Mouse (Mus musculus) testis, adult 2 months (tissue): ENCODE results near the gene Nab2. TPM values are rescaled to one million over a fixed set of nuclear protein-coding genes. Genes with fewer than 3 reads are reported as not detected.

Experiments
- H3K27ac ChIP-seq: fragments of 200-500 bp; 2 replicates; pipeline ENCODE4 v1.5.1; 2012; ENCODE audit warnings: low read depth, low read length; ENCODE audit not compliant: control insufficient read depth, insufficient read depth
- H3K27me3 ChIP-seq: fragments of 200-500 bp; 2 replicates; pipeline ENCODE4 v1.6.1; 2012; ENCODE audit warnings: mild to moderate bottlenecking, low read length, moderate library complexity; ENCODE audit not compliant: control insufficient read depth, insufficient read depth
- H3K36me3 ChIP-seq: fragments of 200-500 bp; 2 replicates; pipeline ENCODE4 v1.6.1; 2012; ENCODE audit warnings: mild to moderate bottlenecking, low read length; ENCODE audit not compliant: control insufficient read depth, insufficient read depth
- H3K4me1 ChIP-seq: fragments of 200-500 bp; 2 replicates; pipeline ENCODE4 v1.6.1; 2012; ENCODE audit warnings: low read length; ENCODE audit not compliant: control insufficient read depth, insufficient read depth
- H3K4me3 ChIP-seq: fragments of 200-500 bp; 2 replicates; pipeline ENCODE4 v1.5.1; 2012; ENCODE audit warnings: low read depth, mild to moderate bottlenecking, low read length, moderate library complexity, mixed read lengths; ENCODE audit not compliant: control insufficient read depth
- CTCF ChIP-seq: fragments of 200-500 bp; IDR thresholded peaks from 2 replicates; pipeline ENCODE4 v1.5.1; 2012; ENCODE audit warnings: low read depth, mild to moderate bottlenecking, inconsistent platforms, low read length, moderate library complexity; ENCODE audit not compliant: control insufficient read depth, insufficient read depth, insufficient replicate concordance
- POLR2A ChIP-seq: fragments of 200-500 bp; IDR thresholded peaks from 2 replicates; pipeline ENCODE4 v1.6.1; 2012; ENCODE audit warnings: low read depth, mild to moderate bottlenecking, inconsistent platforms, low read length, moderate library complexity; ENCODE audit not compliant: control insufficient read depth
- polyA plus RNA-seq: library from polyadenylated mRNA; depleted of rRNA; stranded (reverse); fragments of >200 nt; gene quantifications from 2 replicates; pipeline ENCODE4 v1.2.3, GENCODE M21; 2012; rRNA removed

The Nab2 gene
- polyA plus RNA-seq, 1 experiment = 24.6 TPM

DNA sequence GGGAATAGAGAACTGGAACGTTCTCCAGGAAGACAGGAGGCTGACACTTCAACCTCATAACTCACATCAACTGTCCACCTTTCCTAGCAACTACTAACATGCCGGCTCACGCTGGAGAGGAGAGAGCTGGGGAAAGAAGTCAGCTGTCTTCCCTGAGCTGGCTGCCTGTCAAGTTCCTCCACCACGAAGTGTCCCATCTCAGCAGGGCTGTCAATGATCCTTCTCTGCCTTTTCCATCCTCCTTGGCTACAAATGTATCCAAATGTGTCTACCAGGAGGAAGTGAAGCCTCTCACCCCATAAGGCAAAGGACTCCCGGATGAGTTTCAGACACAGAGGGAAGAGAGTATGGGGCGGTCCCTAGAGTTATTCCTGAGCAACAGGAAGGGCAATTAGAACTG is 50.2 kb downstream of the Nab2 start:
- no peak overlapping the region for H3K27ac ChIP-seq
- no peak overlapping the region for H3K4me3 ChIP-seq
- TF ChIP-seq POLR2A (no peak), CTCF (no peak)
- H3K27me3 ChIP-seq = no peaks in the 10 kb centered on the region; the same call in 1 of the 2 replicates
- peaks cover 12% of the 10 kb centered on the region for H3K4me1 ChIP-seq
- H3K36me3 ChIP-seq = no peaks in the 10 kb centered on the region

DNA sequence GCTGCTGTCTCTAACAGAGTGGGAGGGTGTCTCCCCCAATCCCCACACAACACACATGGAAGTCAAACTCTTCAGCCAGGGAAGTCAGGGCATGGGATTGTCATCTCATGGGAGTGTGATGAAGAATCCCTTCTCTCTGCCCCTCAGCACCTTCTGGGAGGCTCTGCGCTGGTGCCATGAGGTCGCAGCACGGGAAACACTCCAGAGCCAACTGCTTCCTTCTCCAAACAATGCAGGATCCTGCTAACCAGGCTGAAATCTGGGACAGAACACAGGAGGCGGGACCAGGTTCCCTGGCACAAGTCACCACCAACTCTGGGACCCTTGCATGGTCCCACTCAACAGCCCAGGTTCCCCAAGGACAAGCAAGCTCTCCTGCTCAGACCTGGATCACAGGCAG is 51.1 kb downstream of the Nab2 start:
- Histone ChIP-seq H3K27me3 (no peaks in the 10 kb centered on the region; the same call in 1 of the 2 replicates), H3K4me3 (no peak overlapping the region), H3K36me3 (no peaks in the 10 kb centered on the region), H3K4me1 (peaks cover 12% of the 10 kb centered on the region), H3K27ac (no peak overlapping the region)
- no peak for TF ChIP-seq POLR2A
- no peak for TF ChIP-seq CTCF

DNA sequence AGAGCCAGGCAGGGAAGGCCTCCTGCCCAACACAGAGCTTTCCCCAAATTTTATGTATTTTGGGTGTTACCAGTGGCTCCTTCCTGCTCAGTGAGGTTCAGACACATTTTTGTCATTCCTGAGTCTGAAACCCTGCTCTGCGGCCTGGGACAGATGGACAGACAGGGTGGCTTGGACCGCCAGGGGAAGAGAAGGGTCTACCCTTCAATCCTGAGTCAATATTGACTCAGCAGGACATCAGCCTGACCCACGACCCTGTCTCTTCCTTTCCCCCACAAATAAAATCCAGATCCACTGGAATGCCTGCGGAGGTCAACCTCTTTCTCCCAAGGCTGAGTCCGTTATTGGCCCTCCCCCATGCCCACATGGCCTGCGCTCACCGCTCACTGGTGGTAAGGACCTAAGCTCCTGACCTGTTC is 52.1 kb downstream of the Nab2 start:
- TF ChIP-seq CTCF = no peak
- no peak for TF ChIP-seq POLR2A
- H3K27me3 ChIP-seq = no peaks in the 10 kb centered on the region; the same call in 1 of the 2 replicates
- no peaks in the 10 kb centered on the region for H3K36me3 ChIP-seq
- peak overlapping the region; percentile 14 for H3K27ac ChIP-seq
- peaks cover 11% of the 10 kb centered on the region for H3K4me1 ChIP-seq
- H3K4me3 ChIP-seq = no peak overlapping the region

DNA sequence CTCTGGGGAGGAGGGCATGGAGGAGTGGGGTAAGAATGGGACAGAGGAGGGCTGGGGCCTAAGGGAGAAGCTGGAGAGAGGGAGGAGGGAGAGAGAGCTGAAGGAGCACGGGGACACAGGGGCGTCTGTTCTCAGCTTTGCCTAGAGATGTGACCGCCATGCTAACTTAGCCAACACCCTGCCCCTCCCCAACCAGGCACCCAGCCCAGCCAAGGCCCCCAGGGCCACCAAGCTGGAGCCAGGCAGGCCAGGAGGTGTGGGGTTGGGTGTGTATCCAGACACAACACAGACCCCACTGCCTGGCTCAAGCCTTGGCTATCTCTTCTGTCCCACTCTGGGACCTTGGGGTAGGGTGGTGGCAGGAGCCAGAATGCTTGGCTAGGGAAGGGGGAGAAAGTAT is 52.8 kb downstream of the Nab2 start:
- TF ChIP-seq CTCF = no peak
- no peak for TF ChIP-seq POLR2A
- no peaks in the 10 kb centered on the region for H3K36me3 ChIP-seq
- H3K27me3 ChIP-seq = no peaks in the 10 kb centered on the region; the same call in 1 of the 2 replicates
- H3K27ac ChIP-seq = no peak overlapping the region
- H3K4me3 ChIP-seq = no peak overlapping the region
- H3K4me1 ChIP-seq = peaks cover 8% of the 10 kb centered on the region

DNA sequence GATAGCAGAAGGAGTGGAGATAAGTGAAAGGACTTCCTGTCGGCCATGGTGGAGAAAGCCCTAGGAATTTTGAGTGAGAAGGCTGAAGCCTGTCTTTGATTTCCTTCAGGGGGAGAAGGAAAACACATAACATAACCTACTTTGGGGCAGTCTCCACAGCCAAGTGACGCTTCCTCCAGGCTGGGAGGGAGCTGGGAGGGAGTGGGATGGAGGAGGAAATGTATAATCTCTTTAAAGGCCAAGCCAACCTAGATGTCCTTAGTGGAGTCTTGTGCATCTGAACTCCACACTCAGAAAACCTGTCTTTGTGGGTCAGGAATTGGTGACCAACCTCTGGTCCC is 53.4 kb downstream of the Nab2 start:
- Histone ChIP-seq H3K4me3 (no peak overlapping the region), H3K27me3 (no peaks in the 10 kb centered on the region), H3K36me3 (no peaks in the 10 kb centered on the region), H3K27ac (no peak overlapping the region), H3K4me1 (peaks cover 7% of the 10 kb centered on the region)
- TF ChIP-seq CTCF (no peak), POLR2A (no peak)

DNA sequence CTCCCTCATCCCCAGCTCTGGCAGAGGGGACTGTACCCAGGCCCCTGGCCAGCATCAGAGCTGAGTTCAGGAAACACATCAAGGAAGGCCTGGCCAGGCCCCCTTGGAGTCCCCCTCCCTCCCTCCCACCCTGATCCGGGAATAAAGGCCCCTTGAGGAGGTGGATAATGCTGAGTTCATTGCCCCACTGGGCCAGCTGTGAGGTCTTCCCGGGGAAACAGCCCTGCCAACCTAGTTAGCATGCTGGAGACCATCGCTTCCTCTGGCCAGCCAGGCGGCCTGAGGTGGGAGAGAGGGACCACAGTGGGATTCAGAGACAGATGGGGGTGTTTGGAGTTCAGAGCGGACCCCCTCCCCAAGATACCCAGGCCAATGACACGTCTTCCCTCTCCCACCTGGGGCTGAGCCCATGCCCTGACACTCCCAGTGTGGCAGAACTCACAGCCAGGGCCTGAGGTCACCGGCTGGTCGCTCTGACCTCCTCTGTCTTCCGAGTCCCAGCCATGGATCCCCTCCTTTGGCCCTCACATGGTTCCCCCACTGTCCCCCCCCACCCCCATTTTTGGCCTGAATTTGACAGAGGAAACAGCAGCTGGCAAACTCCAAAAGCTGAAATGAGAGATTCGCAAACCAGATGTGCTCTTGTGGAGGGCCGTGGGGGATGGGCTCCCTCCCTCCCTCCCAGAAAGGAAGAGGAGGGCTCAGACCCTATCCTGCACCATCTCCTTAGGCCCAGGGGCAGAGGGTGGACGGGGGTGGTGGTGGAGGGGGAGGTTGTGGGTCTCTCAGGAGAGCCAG is 53.9 kb downstream of the Nab2 start:
- Histone ChIP-seq H3K4me1 (peaks cover 5% of the 10 kb centered on the region), H3K27ac (no peak overlapping the region), H3K36me3 (no peaks in the 10 kb centered on the region), H3K27me3 (no peaks in the 10 kb centered on the region), H3K4me3 (no peak overlapping the region)
- TF ChIP-seq POLR2A (no peak), CTCF (no peak)

DNA sequence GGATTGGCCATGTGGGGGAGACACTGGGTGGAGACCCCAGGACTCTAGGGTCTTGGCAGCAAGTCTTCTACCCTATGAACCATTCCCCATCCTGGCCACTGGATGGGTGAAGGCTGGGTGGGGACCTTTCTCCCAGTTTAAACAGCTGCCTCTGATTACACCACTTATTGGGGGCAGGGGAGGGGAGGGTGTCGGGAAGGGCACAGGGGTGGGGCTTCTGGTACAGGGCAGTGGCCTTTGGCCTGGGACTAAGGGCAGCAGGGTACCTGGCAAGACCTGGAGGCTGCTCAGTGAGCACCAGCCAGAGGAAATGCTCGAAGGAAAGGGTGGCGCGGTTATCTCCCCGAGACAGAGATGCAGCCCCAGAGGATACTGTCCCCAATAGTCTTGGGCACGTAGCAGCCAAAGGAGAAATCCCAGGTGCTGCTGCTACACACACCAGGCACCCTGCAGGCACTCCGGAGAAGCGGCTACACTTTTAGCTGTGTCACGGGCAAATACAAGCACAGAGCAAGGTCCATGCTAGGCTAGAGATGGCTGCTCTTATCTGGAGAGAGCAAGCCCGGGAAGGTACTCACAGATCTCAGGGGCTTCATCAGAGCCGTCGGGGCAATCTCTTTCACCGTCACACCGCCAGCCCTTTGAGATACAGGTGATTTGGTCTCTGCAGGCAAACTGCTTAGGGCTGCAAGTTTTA is 56.1 kb downstream of the Nab2 start:
- no peaks in the 10 kb centered on the region for H3K36me3 ChIP-seq
- H3K27me3 ChIP-seq = no peaks in the 10 kb centered on the region
- H3K4me3 ChIP-seq = no peak overlapping the region
- H3K4me1 ChIP-seq = peaks cover 2% of the 10 kb centered on the region
- no peak for TF ChIP-seq CTCF
- TF ChIP-seq POLR2A = no peak
- H3K27ac ChIP-seq = no peak overlapping the region

Other genes with a start within 250 kb of the Nab2 start
- 0.97 and 1.0 TPM in 2 replicates for gene Stac3, start 166.9 kb downstream of the Nab2 start, polyA plus RNA-seq
- 65.0 and 74.9 TPM in 2 replicates for gene Ndufa4l2, start 153.6 kb downstream of the Nab2 start, polyA plus RNA-seq
- gene Shmt2, start 146.1 kb downstream of the Nab2 start, polyA plus RNA-seq = 12.7 and 16.7 TPM in 2 replicates
- 0.36 and 0.51 TPM in 2 replicates for gene Nxph4, start 134.0 kb downstream of the Nab2 start, polyA plus RNA-seq
- 20.8 and 25.9 TPM in 2 replicates for gene Lrp1, start 47.4 kb downstream of the Nab2 start, polyA plus RNA-seq
- 3.9 and 5.9 TPM in 2 replicates for gene Stat6, start 25.6 kb downstream of the Nab2 start, polyA plus RNA-seq
- gene Nemp1, start 1.7 kb downstream of the Nab2 start, polyA plus RNA-seq = 46.8 and 58.1 TPM in 2 replicates
- 18.5 and 19.1 TPM in 2 replicates for gene Myo1a, start 36.6 kb upstream of the Nab2 start, polyA plus RNA-seq
- gene Tac2, start 55.9 kb upstream of the Nab2 start, polyA plus RNA-seq = not detected in 2 replicates
- 3.8 and 4.4 TPM in 2 replicates for gene Zbtb39, start 71.0 kb upstream of the Nab2 start, polyA plus RNA-seq
- gene Gpr182, start 83.2 kb upstream of the Nab2 start, polyA plus RNA-seq = 0.37 and 0.57 TPM in 2 replicates
- 0.07 TPM in 2 replicates for gene Rdh1, start 91.2 kb upstream of the Nab2 start, polyA plus RNA-seq
- not detected in 2 replicates for gene Rdh16f1, start 91.2 kb upstream of the Nab2 start, polyA plus RNA-seq
- 0.11 and 0.23 TPM in 2 replicates for gene Rdh9, start 107.8 kb upstream of the Nab2 start, polyA plus RNA-seq
- 0.04 TPM in 2 replicates for gene Rdh16, start 132.6 kb upstream of the Nab2 start, polyA plus RNA-seq
- gene Rdh19, start 181.4 kb upstream of the Nab2 start, polyA plus RNA-seq = not detected in 2 replicates
- 0.23 and 0.26 TPM in 2 replicates for gene Rdh16f2, start 197.9 kb upstream of the Nab2 start, polyA plus RNA-seq
- gene Rdh7, start 220.2 kb upstream of the Nab2 start, polyA plus RNA-seq = not detected in 2 replicates
- gene Sdr9c7, start 229.9 kb upstream of the Nab2 start, polyA plus RNA-seq = 0.38 and 0.49 TPM in 2 replicates